Mouse (Mus musculus) c-Kit-positive CD71-positive TER-119-negative erythroid progenitor cells, embryonic 14.5 days (primary cell): Measurements from ENCODE around the gene Nudt3.

Experiments used
- DNase-seq: peaks from one replicate; pipeline ENCODE4 v3.0.0-alpha.2; 2013; ENCODE audit warnings: low read depth

Gene Nudt3

GRCm38 (mm10) chr17:27545991-27546390 is 77.3 kb downstream of the Nudt3 start:
- DNase-seq: no peak

- DNase-seq: no peak
These were observed 78.7 kb downstream of the Nudt3 start for GRCm38 (mm10) chr17:27544551-27544950.

- no peak for DNase-seq
These were observed 81.3 kb downstream of the Nudt3 start for GRCm38 (mm10) chr17:27541984-27542383.

GRCm38 (mm10) chr17:27541261-27541660 is 82.0 kb downstream of the Nudt3 start:
- no peak for DNase-seq

- peak; percentile 74 for DNase-seq
These were observed 88.6 kb downstream of the Nudt3 start for GRCm38 (mm10) chr17:27534718-27535117.

GRCm38 (mm10) chr17:27533354-27533753 is 89.9 kb downstream of the Nudt3 start:
- DNase-seq: no peak

GRCm38 (mm10) chr17:27532095-27532494 is 91.2 kb downstream of the Nudt3 start:
- peak; percentile 23 for DNase-seq
